Mouse (Mus musculus) embryonic facial prominence, embryonic 13.5 days (tissue): ENCODE measurements at regions not wholly inside any gene's neighbourhood (a gene's known extent, or its start where the extent isn't known, plus 50 kb on each side); places are given as distances from the start of the nearest gene placed in this dataset.

Source experiments
- ATAC-seq: fragments of 200-750 bp; cut with Nextera tagmentation; 2 replicates; pipeline ENCODE4 v1.8.0; 2017; ENCODE audit warnings: low read depth; ENCODE audit not compliant: insufficient number of reproducible peaks, insufficient read depth, low FRiP score, low TSS enrichment
- H3K27ac ChIP-seq: fragments of 300-500 bp; sonication (generic); 2 replicates; pipeline ENCODE4 v1.5.1; 2015; ENCODE audit warnings: moderate library complexity, mild to moderate bottlenecking, inconsistent platforms
- H3K27me3 ChIP-seq: fragments of 300-500 bp; sonication (generic); 2 replicates; pipeline ENCODE4 v1.6.1; 2015; ENCODE audit warnings: mild to moderate bottlenecking, inconsistent platforms
- H3K36me3 ChIP-seq: fragments of 300-500 bp; sonication (generic); 2 replicates; pipeline ENCODE4 v1.6.1; 2015; ENCODE audit warnings: mild to moderate bottlenecking, inconsistent platforms
- H3K4me1 ChIP-seq: fragments of 300-500 bp; sonication (generic); 2 replicates; pipeline ENCODE4 v1.6.1; 2015; ENCODE audit warnings: inconsistent platforms
- H3K4me2 ChIP-seq: fragments of 300-500 bp; sonication (generic); 2 replicates; pipeline ENCODE4 v1.6.1; 2015; ENCODE audit warnings: moderate library complexity, mild to moderate bottlenecking, inconsistent platforms
- H3K4me3 ChIP-seq: fragments of 300-500 bp; sonication (generic); 2 replicates; pipeline ENCODE4 v1.5.1; 2015; ENCODE audit warnings: mild to moderate bottlenecking, inconsistent platforms
- H3K9ac ChIP-seq: fragments of 300-500 bp; sonication (generic); 2 replicates; pipeline ENCODE4 v1.6.1; 2015; ENCODE audit warnings: mild to moderate bottlenecking, inconsistent platforms
- H3K9me3 ChIP-seq: fragments of 300-500 bp; sonication (generic); 2 replicates; pipeline ENCODE4 v1.6.1; 2016; ENCODE audit warnings: inconsistent platforms
- WGBS: fragments of 180-500 bp; shearing (Covaris S2); methylation state at CpG from one replicate; pipeline ENCODE4 v1.1.7; 2015; ENCODE audit warnings: mixed read lengths; 5-methylcytosine and 5-hydroxymethylcytosine counted together

GRCm38 (mm10) chr8:79828763-79829542, 117.3 kb downstream of the Anapc10 start:
- ATAC-seq = no peak
- no peak overlapping the region for H3K4me3 ChIP-seq
- peaks cover 8% of the 10 kb centered on the region for H3K4me1 ChIP-seq
- no peaks in the 10 kb centered on the region for H3K36me3 ChIP-seq
- no peaks in the 10 kb centered on the region for H3K27me3 ChIP-seq
- peak overlapping the region; percentile 51 for H3K9ac ChIP-seq
- peak overlapping the region; percentile 50 for H3K4me2 ChIP-seq
- 18% methylated on average over 8 of the region's 8 CpGs for WGBS
- no peak overlapping the region for H3K27ac ChIP-seq
- H3K9me3 ChIP-seq = no peaks in the 10 kb centered on the region

DNA sequence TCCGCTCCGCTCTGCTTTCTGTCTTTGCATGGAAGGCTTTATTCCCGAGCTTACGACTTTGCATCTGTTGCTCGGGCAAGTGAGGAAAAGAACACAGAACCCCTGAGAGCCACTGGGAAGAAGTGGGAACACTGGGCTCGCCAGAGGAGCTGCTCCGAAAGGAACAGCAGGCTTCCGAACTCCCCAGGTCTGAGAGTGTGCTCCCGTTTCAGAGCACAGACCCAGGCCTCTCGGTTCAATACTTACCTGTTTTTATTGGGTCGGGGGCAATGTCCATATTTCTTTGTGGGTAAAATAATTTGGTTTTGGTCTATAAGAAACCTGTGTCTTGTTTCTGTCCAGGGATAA, 117.9 kb downstream of the Anapc10 start:
- no peak for ATAC-seq
- Histone ChIP-seq H3K4me1 (peaks cover 8% of the 10 kb centered on the region), H3K27me3 (no peaks in the 10 kb centered on the region), H3K4me3 (no peak overlapping the region), H3K9me3 (no peaks in the 10 kb centered on the region), H3K27ac (no peak overlapping the region), H3K4me2 (peak overlapping the region; percentile 50), H3K36me3 (no peaks in the 10 kb centered on the region), H3K9ac (peak overlapping the region; percentile 51)
- WGBS = 30% methylated on average over 11 of the region's 11 CpGs

- Histone ChIP-seq H3K9ac (no peak overlapping the region), H3K4me3 (peak overlapping the region; percentile 20; the same call in 1 of the 2 replicates), H3K4me1 (peaks cover 8% of the 10 kb centered on the region), H3K27me3 (no peaks in the 10 kb centered on the region), H3K4me2 (peak overlapping the region; percentile 47), H3K9me3 (no peaks in the 10 kb centered on the region), H3K27ac (no peak overlapping the region), H3K36me3 (no peaks in the 10 kb centered on the region)
- 46% methylated on average over 19 of the region's 19 CpGs for WGBS
- ATAC-seq = no peak
Observed at GRCm38 (mm10) chr8:79829941-79830633, 118.5 kb downstream of the Anapc10 start.

- no peaks in the 10 kb centered on the region for H3K36me3 ChIP-seq
Observed at GRCm38 (mm10) chr8:79838961-79839360, 127.3 kb downstream of the Anapc10 start.

GRCm38 (mm10) chr8:79849982-79850514, 138.4 kb downstream of the Anapc10 start:
- Histone ChIP-seq H3K9me3 (no peaks in the 10 kb centered on the region), H3K36me3 (no peaks in the 10 kb centered on the region), H3K4me3 (no peak overlapping the region), H3K9ac (no peak overlapping the region), H3K27ac (peak overlapping the region; percentile 5; the same call in 1 of the 2 replicates), H3K4me1 (no peaks in the 10 kb centered on the region), H3K27me3 (no peaks in the 10 kb centered on the region), H3K4me2 (no peak overlapping the region)
- 65% methylated on average over 7 of the region's 7 CpGs for WGBS
- ATAC-seq = no peak

More at GRCm38 (mm10) chr8:79838961-79839360, 127.3 kb downstream of the Anapc10 start:
- 79% methylated on average over 1 of the region's 1 CpGs for WGBS
- Histone ChIP-seq H3K9me3 (no peaks in the 10 kb centered on the region), H3K4me3 (no peak overlapping the region), H3K4me2 (no peak overlapping the region), H3K27me3 (no peaks in the 10 kb centered on the region), H3K9ac (no peak overlapping the region), H3K4me1 (no peaks in the 10 kb centered on the region), H3K27ac (no peak overlapping the region)
- ATAC-seq = no peak

GRCm38 (mm10) chr8:79850519-79850918, 138.9 kb downstream of the Anapc10 start:
- 68% methylated on average over 6 of the region's 6 CpGs for WGBS
- no peak overlapping the region for H3K27ac ChIP-seq
- H3K9ac ChIP-seq = no peak overlapping the region
- H3K4me2 ChIP-seq = no peak overlapping the region
- no peak for ATAC-seq
- no peaks in the 10 kb centered on the region for H3K36me3 ChIP-seq
- no peaks in the 10 kb centered on the region for H3K9me3 ChIP-seq
- no peaks in the 10 kb centered on the region for H3K4me1 ChIP-seq
- H3K27me3 ChIP-seq = no peaks in the 10 kb centered on the region
- no peak overlapping the region for H3K4me3 ChIP-seq

- H3K36me3 ChIP-seq = no peaks in the 10 kb centered on the region
- H3K9me3 ChIP-seq = no peaks in the 10 kb centered on the region
- H3K4me1 ChIP-seq = no peaks in the 10 kb centered on the region; the same call in 1 of the 2 replicates
- no peaks in the 10 kb centered on the region for H3K27me3 ChIP-seq
- H3K9ac ChIP-seq = no peak overlapping the region
- WGBS = 54% methylated on average over 7 of the region's 7 CpGs
- no peak for ATAC-seq
- no peak overlapping the region for H3K27ac ChIP-seq
- H3K4me3 ChIP-seq = no peak overlapping the region
- H3K4me2 ChIP-seq = no peak overlapping the region
Observed at GRCm38 (mm10) chr8:79872416-79873077, 160.9 kb downstream of the Anapc10 start.

GRCm38 (mm10) chr8:79907971-79908370, 149.8 kb downstream of the Hhip start:
- H3K9me3 ChIP-seq = no peaks in the 10 kb centered on the region
- no peak overlapping the region for H3K27ac ChIP-seq
- H3K36me3 ChIP-seq = no peaks in the 10 kb centered on the region
- no peak overlapping the region for H3K9ac ChIP-seq
- H3K4me2 ChIP-seq = no peak overlapping the region
- peaks cover 6% of the 10 kb centered on the region; the same call in 1 of the 2 replicates for H3K4me1 ChIP-seq
- H3K27me3 ChIP-seq = no peaks in the 10 kb centered on the region
- no peak overlapping the region for H3K4me3 ChIP-seq
- no peak for ATAC-seq
- WGBS = 62% methylated on average over 6 of the region's 6 CpGs
